Mouse (Mus musculus) myocyte (in vitro differentiated cells): ENCODE measurements at regions not wholly inside any gene's neighbourhood (a gene's known extent, or its start where the extent isn't known, plus 50 kb on each side); places are given as distances from the start of the nearest gene placed in this dataset.

ENCODE experiments used
- H3K27me3 ChIP-seq: one replicate; pipeline ENCODE4 v1.6.1; 2011; ENCODE audit not compliant: control insufficient read depth, insufficient read depth, insufficient read length
- H3K36me3 ChIP-seq: one replicate; pipeline ENCODE4 v1.6.1; 2011; ENCODE audit not compliant: control insufficient read depth, insufficient read depth
- H3K4me2 ChIP-seq: one replicate; pipeline ENCODE4 v1.6.1; 2011; ENCODE audit warnings: low read depth, control low read depth
- H3K4me3 ChIP-seq: one replicate; pipeline ENCODE4 v1.5.1; 2011; ENCODE audit warnings: mild to moderate bottlenecking, control low read depth, moderate library complexity
- H3K79me2 ChIP-seq: one replicate; pipeline ENCODE4 v1.6.1; 2011; ENCODE audit not compliant: control insufficient read depth, insufficient read depth
- H3ac ChIP-seq: one replicate; pipeline ENCODE4 v1.6.1; 2011; ENCODE audit not compliant: control insufficient read depth, insufficient read length
- CEBPB ChIP-seq: IDR thresholded peaks from 2 replicates; pipeline ENCODE4 v1.6.1; 2011; ENCODE audit warnings: mild to moderate bottlenecking, moderate library complexity; ENCODE audit not compliant: poor library complexity, insufficient read depth, severe bottlenecking
- E2F4 ChIP-seq: IDR thresholded peaks from one replicate; pipeline ENCODE4 v1.6.1; 2011; ENCODE audit warnings: mild to moderate bottlenecking, control low read depth, moderate library complexity; ENCODE audit not compliant: insufficient read depth
- MAX ChIP-seq: IDR thresholded peaks from one replicate; pipeline ENCODE4 v1.6.1; 2011; ENCODE audit warnings: low read depth, mild to moderate bottlenecking, control low read depth
- MYOD1 ChIP-seq, 3 experiments: IDR thresholded peaks; one replicate each; pipeline ENCODE4 v1.6.1; 2011; ENCODE audit warnings: control low read depth in 2 of 3, low read depth in 2 of 3, mild to moderate bottlenecking in 2 of 3, moderate library complexity in 1 of 3; ENCODE audit not compliant: insufficient read length in 2 of 3, control insufficient read depth in 1 of 3
- MYOG ChIP-seq, 3 experiments: IDR thresholded peaks; one replicate each; pipeline ENCODE4 v1.6.1; 2011; ENCODE audit warnings: control low read depth in 2 of 3, low read depth in 2 of 3, mild to moderate bottlenecking in 2 of 3; ENCODE audit not compliant: insufficient read length in 2 of 3, control insufficient read depth in 1 of 3, insufficient read depth in 1 of 3
- POLR2A ChIP-seq: IDR thresholded peaks from one replicate; pipeline ENCODE4 v1.6.1; 2011; ENCODE audit warnings: low read depth, mild to moderate bottlenecking, control low read depth, moderate library complexity; ENCODE audit not compliant: insufficient read length
- POLR2AphosphoS2 ChIP-seq: IDR thresholded peaks from one replicate; pipeline ENCODE4 v1.6.1; 2011; ENCODE audit warnings: low read depth, control low read depth; ENCODE audit not compliant: insufficient read length
- REST ChIP-seq: IDR thresholded peaks from one replicate; pipeline ENCODE4 v1.6.1; 2011; ENCODE audit warnings: mild to moderate bottlenecking, control low read depth, moderate library complexity; ENCODE audit not compliant: insufficient read depth, insufficient read length
- SRF ChIP-seq: IDR thresholded peaks from one replicate; pipeline ENCODE4 v1.6.1; 2011; ENCODE audit warnings: low read depth; ENCODE audit not compliant: control insufficient read depth, insufficient read length
- TCF12 ChIP-seq: IDR thresholded peaks from one replicate; pipeline ENCODE4 v1.6.1; 2011; ENCODE audit warnings: mild to moderate bottlenecking, control low read depth; ENCODE audit not compliant: poor library complexity, insufficient read depth, severe bottlenecking
- TCF3 ChIP-seq: IDR thresholded peaks from one replicate; pipeline ENCODE4 v1.6.1; 2011; ENCODE audit warnings: low read depth, control low read depth; ENCODE audit not compliant: insufficient read length
- USF1 ChIP-seq: IDR thresholded peaks from one replicate; pipeline ENCODE4 v1.6.1; 2011; ENCODE audit warnings: low read depth, mild to moderate bottlenecking, control low read depth, moderate library complexity

- Histone ChIP-seq H3ac (no peak overlapping the region), H3K27me3 (no peaks in the 10 kb centered on the region), H3K79me2 (no peaks in the 10 kb centered on the region), H3K36me3 (no peaks in the 10 kb centered on the region), H3K4me3 (no peak overlapping the region), H3K4me2 (no peak overlapping the region)
- TF ChIP-seq MYOD1 (IDR thresholded peaks at IDR 0.05; ENCODE audit: control insufficient read depth in 1 of 3, insufficient read length in 2 of 3, low read depth in 2 of 3) (no peak), CEBPB (peak; percentile 88), MAX (no peak)
Observed at GRCm38 (mm10) chr12:32460330-32460998, 82.0 kb downstream of the Ccdc71l start.

- Histone ChIP-seq H3K79me2 (no peaks in the 10 kb centered on the region), H3ac (no peak overlapping the region), H3K4me3 (no peak overlapping the region), H3K36me3 (no peaks in the 10 kb centered on the region), H3K4me2 (no peak overlapping the region), H3K27me3 (no peaks in the 10 kb centered on the region)
- TF ChIP-seq TCF12 (no peak), USF1 (no peak), POLR2A (no peak), CEBPB (no peak), TCF3 (no peak), REST (no peak), MYOG (IDR thresholded peaks at IDR 0.05; ENCODE audit: control insufficient read depth in 1 of 3, insufficient read depth in 1 of 3, insufficient read length in 2 of 3, low read depth in 2 of 3) (no peak), MAX (no peak), SRF (no peak), E2F4 (no peak), POLR2AphosphoS2 (no peak), MYOD1 (IDR thresholded peaks at IDR 0.05; ENCODE audit: control insufficient read depth in 1 of 3, insufficient read length in 2 of 3, low read depth in 2 of 3) (no peak)
Observed at GRCm38 (mm10) chr12:32465371-32465770, 86.9 kb downstream of the Ccdc71l start.

DNA sequence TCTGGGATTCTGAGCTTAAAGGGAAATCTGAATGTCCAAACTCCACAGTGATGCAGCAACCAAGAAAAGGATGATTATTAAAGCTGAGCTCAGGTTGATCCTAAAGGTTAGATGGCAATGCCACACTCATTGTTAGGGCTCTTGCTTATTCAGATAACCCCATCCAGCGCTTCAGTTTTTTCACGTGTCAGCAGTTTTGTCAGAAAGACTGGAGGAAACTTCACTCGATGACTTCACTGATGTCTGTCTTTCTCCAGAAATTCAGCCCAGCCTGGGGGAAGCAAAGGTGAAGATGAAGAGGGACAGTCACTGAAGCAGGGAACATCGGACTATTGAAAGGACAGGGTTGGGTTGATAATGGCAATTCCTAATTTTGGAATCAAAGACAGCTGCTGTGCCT, 91.4 kb downstream of the Ccdc71l start:
- Histone ChIP-seq H3K4me3 (no peak overlapping the region), H3K79me2 (no peaks in the 10 kb centered on the region), H3K4me2 (no peak overlapping the region), H3ac (no peak overlapping the region), H3K36me3 (no peaks in the 10 kb centered on the region), H3K27me3 (no peaks in the 10 kb centered on the region)
- TF ChIP-seq MYOG (IDR thresholded peaks at IDR 0.05; ENCODE audit: control insufficient read depth in 1 of 3, insufficient read depth in 1 of 3, insufficient read length in 2 of 3, low read depth in 2 of 3) (no peak), USF1 (no peak), POLR2A (no peak), MYOD1 (IDR thresholded peaks at IDR 0.05; ENCODE audit: control insufficient read depth in 1 of 3, insufficient read length in 2 of 3, low read depth in 2 of 3) (no peak), REST (no peak), E2F4 (no peak), TCF3 (no peak), SRF (no peak), CEBPB (no peak), MAX (no peak), POLR2AphosphoS2 (no peak), TCF12 (no peak)

GRCm38 (mm10) chr12:32479451-32479850, 100.9 kb downstream of the Ccdc71l start:
- TF ChIP-seq REST (no peak), CEBPB (no peak), POLR2AphosphoS2 (no peak), SRF (no peak), POLR2A (no peak), MYOD1 (IDR thresholded peaks at IDR 0.05; ENCODE audit: control insufficient read depth in 1 of 3, insufficient read length in 2 of 3, low read depth in 2 of 3) (no peak), MYOG (IDR thresholded peaks at IDR 0.05; ENCODE audit: control insufficient read depth in 1 of 3, insufficient read depth in 1 of 3, insufficient read length in 2 of 3, low read depth in 2 of 3) (no peak)
- Histone ChIP-seq H3K4me3 (no peak overlapping the region), H3K4me2 (no peak overlapping the region), H3K36me3 (no peaks in the 10 kb centered on the region), H3K27me3 (peaks cover 10% of the 10 kb centered on the region), H3K79me2 (no peaks in the 10 kb centered on the region), H3ac (no peak overlapping the region)

GRCm38 (mm10) chr12:32480268-32480667, 101.8 kb downstream of the Ccdc71l start:
- no peak overlapping the region for H3ac ChIP-seq
- H3K4me2 ChIP-seq = no peak overlapping the region
- H3K79me2 ChIP-seq = no peaks in the 10 kb centered on the region
- no peaks in the 10 kb centered on the region for H3K36me3 ChIP-seq
- TF ChIP-seq POLR2A (no peak), SRF (no peak), MAX (no peak), CEBPB (no peak), REST (no peak), TCF3 (no peak), USF1 (no peak), E2F4 (no peak), POLR2AphosphoS2 (no peak), MYOG (IDR thresholded peaks at IDR 0.05; ENCODE audit: control insufficient read depth in 1 of 3, insufficient read depth in 1 of 3, insufficient read length in 2 of 3, low read depth in 2 of 3) (no peak), TCF12 (no peak), MYOD1 (IDR thresholded peaks at IDR 0.05; ENCODE audit: control insufficient read depth in 1 of 3, insufficient read length in 2 of 3, low read depth in 2 of 3) (no peak)
- no peak overlapping the region for H3K4me3 ChIP-seq
- peaks cover 10% of the 10 kb centered on the region for H3K27me3 ChIP-seq
